Mouse (Mus musculus) forebrain, embryonic 11.5 days (tissue): Measurements from ENCODE around the gene Fam131b. TPM values are rescaled to one million over a fixed set of nuclear protein-coding genes. Genes with fewer than 3 reads are reported as not detected.

ENCODE experiments used
- ATAC-seq: fragments of 200-750 bp; cut with Nextera tagmentation; replicated peaks from 2 replicates; pipeline ENCODE4 v1.8.0; 2017; ENCODE audit warnings: moderate TSS enrichment; ENCODE audit not compliant: low FRiP score
- DNase-seq: peaks from one replicate; pipeline ENCODE4 v3.0.0-alpha.2; 2017; ENCODE audit warnings: low spot score
- H3K27ac ChIP-seq: fragments of 300-500 bp; sonication (generic); 2 replicates; pipeline ENCODE4 v1.5.1; 2014; ENCODE audit warnings: low read depth, low read length
- H3K27me3 ChIP-seq: fragments of 300-500 bp; sonication (generic); 2 replicates; pipeline ENCODE4 v1.6.1; 2014; ENCODE audit warnings: mild to moderate bottlenecking, low read length, mixed read lengths; ENCODE audit not compliant: control insufficient read depth, insufficient read depth
- H3K36me3 ChIP-seq: fragments of 300-500 bp; sonication (generic); 2 replicates; pipeline ENCODE4 v1.6.1; 2014; ENCODE audit warnings: mild to moderate bottlenecking, low read length, moderate library complexity, mixed read lengths; ENCODE audit not compliant: control insufficient read depth, insufficient read depth
- H3K4me1 ChIP-seq: fragments of 300-500 bp; sonication (generic); replicated peaks from 2 replicates; pipeline ENCODE4 v1.6.1; 2014; ENCODE audit warnings: low read length, mixed read lengths; ENCODE audit not compliant: control insufficient read depth, insufficient read depth
- H3K4me2 ChIP-seq: fragments of 300-500 bp; sonication (generic); 2 replicates; pipeline ENCODE4 v1.6.1; 2014; ENCODE audit warnings: low read depth, mild to moderate bottlenecking, low read length, moderate library complexity, mixed read lengths; ENCODE audit not compliant: severe bottlenecking
- H3K4me3 ChIP-seq: fragments of 300-500 bp; sonication (generic); 2 replicates; pipeline ENCODE4 v1.5.1; 2014; ENCODE audit warnings: low read depth, low read length
- H3K9ac ChIP-seq: fragments of 300-500 bp; sonication (generic); 2 replicates; pipeline ENCODE4 v1.6.1; 2014; ENCODE audit warnings: low read length
- H3K9me3 ChIP-seq: fragments of 300-500 bp; sonication (generic); 2 replicates; pipeline ENCODE4 v1.6.1; 2016; ENCODE audit warnings: low read length, mixed read lengths; ENCODE audit not compliant: control insufficient read depth
- WGBS: fragments of 180-500 bp; shearing (Covaris S2); extraction: QIAGEN DNeasy Blood & Tissue Kit; methylation state at CpG from one replicate; pipeline ENCODE4 v1.1.7; 2014; 5-methylcytosine and 5-hydroxymethylcytosine counted together
- polyA plus RNA-seq: library from polyadenylated mRNA; unstranded; fragments of >200 nt; fragmentation: Nextera tagmentation; extraction: Ambion mirVana; gene quantifications from 2 replicates; pipeline ENCODE4 v1.2.1, GENCODE M21; 2014

Gene Fam131b
- polyA plus RNA-seq, 1 experiment from 2014 or later = 3.0 TPM

DNA sequence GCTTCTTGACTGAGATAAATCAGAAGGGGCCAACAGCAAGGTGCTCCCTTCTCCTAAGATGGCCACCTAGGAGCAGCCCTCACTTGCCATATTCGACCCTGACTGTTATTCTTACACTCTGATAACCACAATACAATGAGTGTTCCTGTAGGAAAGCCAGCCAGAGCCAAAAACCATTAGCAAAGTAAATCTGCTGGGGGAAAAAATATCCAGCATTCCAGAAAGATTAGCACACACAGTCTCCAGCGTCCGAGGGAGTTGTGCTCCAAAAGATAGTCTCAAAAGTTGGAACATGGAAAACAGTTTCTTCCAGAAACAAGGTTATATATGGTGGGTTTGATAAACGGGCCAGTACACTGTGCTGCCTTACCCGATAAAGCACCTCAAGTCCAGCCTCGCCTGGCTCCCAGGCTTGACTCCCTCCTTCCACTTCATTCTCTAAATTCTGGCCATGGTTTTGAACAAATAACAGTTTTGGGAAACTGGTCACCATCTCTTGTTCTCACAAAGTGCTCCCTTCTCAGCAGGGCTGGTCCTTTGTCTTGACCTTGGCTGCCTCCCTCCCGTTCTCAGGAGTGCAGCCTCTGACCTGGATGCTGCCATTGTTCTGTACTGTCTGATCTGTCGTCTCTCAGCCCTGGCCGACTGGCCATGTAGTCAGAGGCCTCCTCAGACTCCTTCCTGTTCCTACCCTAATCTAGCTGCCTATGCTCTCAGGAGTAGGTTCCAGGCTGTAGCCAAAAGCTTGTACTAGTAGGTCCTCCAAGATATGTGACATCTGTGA lies 35.1 kb upstream of the Fam131b start:
- Histone ChIP-seq H3K9ac (no peak overlapping the region), H3K27me3 (no peaks in the 10 kb centered on the region)
- ATAC-seq = no peak

DNA sequence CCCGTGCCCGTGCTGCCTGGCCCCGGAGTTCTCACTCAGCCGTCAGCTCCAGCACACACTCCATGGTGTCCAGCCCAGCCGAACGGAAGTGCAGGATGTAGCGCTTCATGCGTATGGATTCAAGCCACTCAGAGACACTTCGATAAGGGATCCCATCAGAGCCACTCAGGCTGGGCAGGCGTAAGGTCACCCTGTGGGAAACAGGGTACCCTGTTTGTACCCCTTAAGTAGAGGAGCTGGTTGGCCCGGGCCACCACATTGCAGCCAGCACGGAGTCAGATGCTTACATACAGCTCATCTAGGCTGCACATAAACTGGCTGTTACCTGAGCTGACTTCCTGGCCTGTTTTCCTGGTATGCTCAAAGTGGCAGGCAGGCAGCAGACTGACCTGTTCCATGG lies 34.5 kb upstream of the Fam131b start:
- Histone ChIP-seq H3K9ac (no peak overlapping the region), H3K27ac (no peak overlapping the region), H3K27me3 (no peaks in the 10 kb centered on the region), H3K4me3 (no peak overlapping the region), H3K4me1 (no peaks in the 10 kb centered on the region), H3K4me2 (no peak overlapping the region), H3K36me3 (peaks cover 8% of the 10 kb centered on the region; the same call in 1 of the 2 replicates), H3K9me3 (no peaks in the 10 kb centered on the region)
- 93% methylated on average over 12 of the region's 12 CpGs for WGBS
- DNase-seq = no peak
- ATAC-seq = no peak

More for the DNA sequence above, 35.1 kb upstream of the Fam131b start:
- H3K9me3 ChIP-seq = no peaks in the 10 kb centered on the region
- H3K4me2 ChIP-seq = no peak overlapping the region
- H3K27ac ChIP-seq = no peak overlapping the region
- no peak for DNase-seq
- 81% methylated on average over 9 of the region's 9 CpGs for WGBS
- peaks cover 8% of the 10 kb centered on the region; the same call in 1 of the 2 replicates for H3K36me3 ChIP-seq
- H3K4me1 ChIP-seq = no peaks in the 10 kb centered on the region
- H3K4me3 ChIP-seq = no peak overlapping the region

DNA sequence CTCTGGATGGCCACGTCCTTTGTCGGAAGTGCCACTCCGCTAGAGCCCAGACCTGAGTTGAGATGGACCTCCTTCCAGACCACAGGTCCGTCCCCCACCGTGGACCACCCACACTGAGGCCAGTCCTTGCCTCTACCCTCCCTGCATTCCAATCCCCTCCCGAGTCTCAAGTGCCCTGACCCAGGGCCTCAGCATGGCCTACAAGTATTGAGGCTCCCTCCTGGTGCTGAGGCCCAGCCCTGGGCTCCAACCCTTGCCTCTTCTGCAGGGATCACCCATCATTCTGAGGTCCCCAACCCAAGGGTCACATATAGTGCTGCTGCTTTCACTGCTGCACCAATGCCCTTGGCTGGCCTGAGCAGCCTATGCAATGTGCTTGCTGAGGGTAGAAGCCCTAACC lies 33.5 kb upstream of the Fam131b start:
- no peaks in the 10 kb centered on the region for H3K9me3 ChIP-seq
- no peak overlapping the region for H3K27ac ChIP-seq
- ATAC-seq (no peak), DNase-seq (no peak)
- H3K4me1 ChIP-seq = no peaks in the 10 kb centered on the region
- H3K9ac ChIP-seq = no peak overlapping the region
- H3K4me3 ChIP-seq = no peak overlapping the region
- no peak overlapping the region for H3K4me2 ChIP-seq
- H3K36me3 ChIP-seq = peaks cover 8% of the 10 kb centered on the region; the same call in 1 of the 2 replicates
- WGBS = 76% methylated on average over 6 of the region's 6 CpGs
- no peaks in the 10 kb centered on the region for H3K27me3 ChIP-seq

DNA sequence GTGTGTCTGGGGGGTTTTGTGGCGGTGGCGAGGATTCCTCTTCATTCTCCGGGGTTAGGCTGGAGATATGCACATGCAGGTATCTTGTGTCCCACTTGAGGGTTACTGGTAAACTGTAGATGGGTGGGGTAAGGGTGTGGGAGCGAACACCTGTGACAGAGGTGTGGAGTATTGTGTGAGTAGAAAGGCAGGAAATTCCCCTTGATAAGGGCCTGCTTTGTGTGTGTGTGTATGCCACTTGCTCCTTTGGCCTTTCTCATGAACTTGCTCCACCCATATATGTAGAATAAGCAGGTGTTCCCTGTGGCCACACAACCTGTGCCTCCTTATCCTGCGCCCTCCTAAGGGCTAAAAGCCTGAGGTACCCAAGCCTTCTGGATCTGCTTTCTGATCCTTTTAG lies 32.5 kb upstream of the Fam131b start:
- H3K36me3 ChIP-seq = peaks cover 8% of the 10 kb centered on the region; the same call in 1 of the 2 replicates
- no peak overlapping the region for H3K4me3 ChIP-seq
- no peak for DNase-seq
- H3K4me2 ChIP-seq = no peak overlapping the region
- no peaks in the 10 kb centered on the region for H3K4me1 ChIP-seq
- no peaks in the 10 kb centered on the region for H3K9me3 ChIP-seq
- WGBS = 95% methylated on average over 5 of the region's 5 CpGs
- H3K9ac ChIP-seq = no peak overlapping the region
- H3K27me3 ChIP-seq = no peaks in the 10 kb centered on the region
- no peak for ATAC-seq
- H3K27ac ChIP-seq = no peak overlapping the region

DNA sequence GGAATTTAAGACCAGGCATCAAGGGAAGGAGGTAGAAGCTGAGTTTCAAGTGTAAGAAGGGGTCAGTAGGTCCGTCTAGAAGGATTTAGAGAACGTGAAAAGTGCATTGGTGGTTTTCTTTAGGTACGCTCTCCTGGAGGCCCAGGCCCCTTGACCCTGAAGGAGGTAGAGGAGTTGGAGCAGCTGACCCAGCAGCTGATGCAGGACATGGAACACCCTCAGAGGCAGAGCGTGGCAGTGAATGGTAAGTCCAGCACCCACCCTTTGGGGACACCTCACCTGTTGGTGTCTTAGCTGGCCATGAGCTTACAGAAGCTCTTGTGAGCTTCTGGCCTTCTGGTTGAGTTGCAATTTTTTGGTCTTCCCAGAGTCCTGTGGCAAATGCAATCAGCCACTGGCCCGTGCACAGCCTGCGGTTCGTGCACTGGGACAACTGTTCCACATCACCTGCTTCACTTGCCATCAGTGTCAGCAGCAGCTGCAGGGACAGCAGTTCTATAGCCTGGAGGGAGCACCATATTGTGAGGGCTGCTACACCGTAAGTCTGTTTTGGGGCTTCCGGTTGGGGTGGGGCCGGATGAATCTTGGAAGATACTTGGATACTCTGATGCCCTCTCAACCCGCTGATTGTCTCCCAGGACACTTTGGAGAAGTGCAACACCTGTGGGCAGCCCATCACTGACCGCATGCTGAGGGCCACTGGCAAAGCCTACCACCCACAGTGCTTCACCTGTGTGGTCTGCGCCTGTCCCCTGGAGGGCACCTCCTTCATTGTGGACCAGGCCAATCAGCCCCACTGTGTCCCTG lies 31.6 kb upstream of the Fam131b start:
- H3K27me3 ChIP-seq = no peaks in the 10 kb centered on the region
- no peak for DNase-seq

DNA sequence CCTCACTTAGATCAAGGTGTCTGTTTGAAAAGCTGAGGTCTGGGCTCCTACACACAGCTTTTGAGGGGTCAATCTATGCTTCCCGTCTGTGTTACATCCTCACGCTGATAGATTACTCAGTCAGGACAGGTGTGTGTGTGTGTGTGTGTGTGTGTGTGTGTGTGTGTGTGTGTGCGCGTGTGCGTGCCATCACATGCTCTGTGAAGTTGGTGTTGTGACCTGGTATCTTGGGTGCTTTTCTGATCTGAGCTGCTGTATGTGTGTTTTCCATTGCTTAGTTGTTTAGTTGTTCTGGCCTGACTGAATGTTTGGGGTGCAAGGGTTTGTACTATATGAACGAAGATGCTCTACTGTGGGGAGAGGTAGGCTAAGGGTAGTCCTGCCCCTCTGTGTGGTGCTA lies 30.9 kb upstream of the Fam131b start:
- Histone ChIP-seq H3K4me1 (peaks cover 2% of the 10 kb centered on the region; the same call in 1 of the 2 replicates), H3K4me2 (no peak overlapping the region), H3K27me3 (no peaks in the 10 kb centered on the region), H3K9me3 (no peaks in the 10 kb centered on the region), H3K27ac (no peak overlapping the region), H3K4me3 (no peak overlapping the region), H3K36me3 (peaks cover 8% of the 10 kb centered on the region; the same call in 1 of the 2 replicates), H3K9ac (no peak overlapping the region)
- WGBS = 93% methylated on average over 6 of the region's 6 CpGs
- no peak for DNase-seq
- ATAC-seq = no peak

More for the DNA sequence above, 31.6 kb upstream of the Fam131b start:
- WGBS = 93% methylated on average over 13 of the region's 13 CpGs
- no peak overlapping the region for H3K4me2 ChIP-seq
- H3K9ac ChIP-seq = no peak overlapping the region
- H3K4me3 ChIP-seq = no peak overlapping the region
- peaks cover 2% of the 10 kb centered on the region; the same call in 1 of the 2 replicates for H3K4me1 ChIP-seq
- ATAC-seq = no peak
- H3K36me3 ChIP-seq = peaks cover 8% of the 10 kb centered on the region; the same call in 1 of the 2 replicates
- H3K27ac ChIP-seq = no peak overlapping the region
- no peaks in the 10 kb centered on the region for H3K9me3 ChIP-seq

DNA sequence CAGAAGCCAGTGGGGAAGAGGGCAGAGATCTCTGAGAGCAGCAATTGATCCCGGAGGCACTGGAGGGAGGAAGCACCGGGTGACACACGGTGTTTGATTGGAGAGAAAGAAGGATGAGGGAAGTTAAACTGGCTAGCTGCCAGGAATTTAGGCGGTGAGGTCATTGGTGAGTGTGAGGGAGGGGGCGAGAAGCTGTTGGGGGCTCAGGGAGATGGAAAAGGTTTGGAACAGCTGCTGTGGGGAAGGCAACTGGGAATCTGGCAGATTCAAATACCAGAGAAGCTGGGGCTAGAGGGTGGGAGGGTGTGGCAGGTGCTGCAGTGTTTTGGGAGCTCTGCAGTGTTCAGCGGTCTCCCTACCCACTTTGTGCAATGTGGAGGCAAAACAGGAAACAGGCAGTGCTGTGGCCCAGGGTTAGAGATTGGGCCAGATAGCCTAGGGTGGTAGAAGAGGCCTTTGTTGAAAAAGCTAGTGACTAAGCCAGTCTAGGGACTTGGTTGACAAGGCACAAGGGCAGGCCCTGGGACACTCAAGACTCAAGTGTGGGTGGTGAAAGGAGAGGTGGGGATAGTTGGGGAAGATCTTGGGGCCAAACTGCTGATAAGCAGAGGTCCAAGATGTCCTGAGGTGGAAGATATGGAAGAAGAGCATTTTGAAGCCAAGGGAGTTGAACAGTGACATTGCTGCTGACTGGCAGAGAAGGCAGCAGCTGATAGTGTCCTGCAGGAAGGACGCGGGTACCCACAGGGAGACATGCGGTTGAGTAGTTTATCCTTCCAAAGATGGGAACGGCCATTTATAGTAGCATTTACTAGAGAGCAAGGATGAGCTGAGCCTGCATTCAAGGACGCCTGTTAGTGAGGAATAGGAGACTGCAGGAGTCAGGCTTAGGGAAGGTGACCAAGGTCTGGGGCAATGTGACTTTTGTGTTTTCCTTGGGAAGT lies 29.9 kb upstream of the Fam131b start:
- peaks cover 8% of the 10 kb centered on the region; the same call in 1 of the 2 replicates for H3K36me3 ChIP-seq
- no peak overlapping the region for H3K4me3 ChIP-seq
- H3K9ac ChIP-seq = no peak overlapping the region
- no peak overlapping the region for H3K4me2 ChIP-seq
- WGBS = 79% methylated on average over 11 of the region's 11 CpGs
- H3K4me1 ChIP-seq = peaks cover 2% of the 10 kb centered on the region; the same call in 1 of the 2 replicates
- DNase-seq (no peak), ATAC-seq (no peak)
- H3K27me3 ChIP-seq = no peaks in the 10 kb centered on the region
- H3K9me3 ChIP-seq = no peaks in the 10 kb centered on the region
- no peak overlapping the region for H3K27ac ChIP-seq

DNA sequence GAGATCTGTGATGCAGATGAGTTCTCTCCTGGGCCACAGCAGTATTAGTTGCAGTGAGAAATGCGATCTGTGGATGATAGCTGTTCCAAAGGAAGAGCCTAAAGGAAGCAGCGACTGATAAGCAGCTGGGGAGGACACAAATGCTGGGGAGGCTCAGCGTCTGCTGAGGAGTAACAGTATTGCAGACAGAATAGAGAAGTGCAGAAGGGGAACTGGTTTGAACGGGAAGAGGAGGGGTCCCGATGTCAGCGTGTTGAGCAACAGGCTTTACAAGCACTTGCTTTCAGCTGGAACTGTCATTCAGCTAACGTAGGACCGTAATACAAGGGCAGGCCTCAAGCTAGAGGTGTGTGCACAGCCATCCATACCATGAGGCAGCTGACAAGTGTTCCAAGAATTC lies 28.7 kb upstream of the Fam131b start:
- no peak overlapping the region for H3K27ac ChIP-seq
- H3K4me2 ChIP-seq = no peak overlapping the region
- peaks cover 8% of the 10 kb centered on the region; the same call in 1 of the 2 replicates for H3K36me3 ChIP-seq
- DNase-seq (no peak), ATAC-seq (no peak)
- no peaks in the 10 kb centered on the region for H3K9me3 ChIP-seq
- peaks cover 5% of the 10 kb centered on the region for H3K4me1 ChIP-seq
- H3K27me3 ChIP-seq = no peaks in the 10 kb centered on the region
- 84% methylated on average over 8 of the region's 8 CpGs for WGBS
- no peak overlapping the region for H3K4me3 ChIP-seq
- H3K9ac ChIP-seq = no peak overlapping the region
